Mouse (Mus musculus): ENCODE measurements around the gene Cd83.

GRCm38 (mm10) chr13:43785712-43786072 lies 1.1 kb downstream of the Cd83 start:
- TF ChIP-seq GATA1 (IDR thresholded peaks at IDR 0.05; ENCODE audit: borderline replicate concordance, low read length), result no peak
- no peak for TF ChIP-seq FLI1 (IDR thresholded peaks at IDR 0.05; ENCODE audit: low read length)

Data from megakaryocyte, embryonic 14.5 days (primary cell).